Mouse (Mus musculus) heart, adult 2 months (tissue): ENCODE results near the gene Fasn. TPM values are rescaled to one million over a fixed set of nuclear protein-coding genes. Genes with fewer than 3 reads are reported as not detected.
A peak's percentile ranks its signal among the peaks of the same experiment; 100 is the strongest.

Source experiments
- DNase-seq, 2 experiments: peaks; one replicate each; pipeline ENCODE4 v3.0.0; 2021
- H3K27ac ChIP-seq: fragments of 200-600 bp; 2 replicates; pipeline ENCODE4 v1.8.1; 2022
- H3K27me3 ChIP-seq: fragments of 200-500 bp; 2 replicates; pipeline ENCODE4 v1.6.1; 2012; ENCODE audit warnings: mild to moderate bottlenecking, low read length, inconsistent platforms, mixed read lengths; ENCODE audit not compliant: control insufficient read depth, insufficient read depth
- H3K36me3 ChIP-seq: fragments of 200-500 bp; 2 replicates; pipeline ENCODE4 v1.6.1; 2012; ENCODE audit warnings: low read length, inconsistent platforms; ENCODE audit not compliant: control insufficient read depth, insufficient read depth
- H3K4me1 ChIP-seq: fragments of 200-500 bp; 2 replicates; pipeline ENCODE4 v1.6.1; 2011; ENCODE audit warnings: low read length; ENCODE audit not compliant: control insufficient read depth, insufficient read depth
- H3K4me3 ChIP-seq: fragments of 200-600 bp; 2 replicates; pipeline ENCODE4 v1.8.1; 2022
- H3K79me2 ChIP-seq: fragments of 200-500 bp; replicated peaks from 2 replicates; pipeline ENCODE4 v1.6.1; 2012; ENCODE audit warnings: mild to moderate bottlenecking, inconsistent platforms, low read length, moderate library complexity, mixed read lengths; ENCODE audit not compliant: control insufficient read depth, insufficient read depth
- H3K9ac ChIP-seq: fragments of 200-500 bp; 2 replicates; pipeline ENCODE4 v1.6.1; 2012; ENCODE audit warnings: low read depth, mild to moderate bottlenecking, control low read depth, inconsistent platforms, low read length, mixed read lengths
- CTCF ChIP-seq: fragments of 200-600 bp; IDR thresholded peaks from 2 replicates; pipeline ENCODE4 v1.8.1; 2022; ENCODE audit warnings: antibody characterized with exemption, mild to moderate bottlenecking, moderate library complexity
- EP300 ChIP-seq: fragments of 200-500 bp; IDR thresholded peaks from 2 replicates; pipeline ENCODE4 v1.6.1; 2011; ENCODE audit warnings: low read depth, low read length, control low read depth; ENCODE audit not compliant: insufficient read depth
- POLR2A ChIP-seq: fragments of 200-500 bp; IDR thresholded peaks from 2 replicates; pipeline ENCODE4 v1.6.1; 2011; ENCODE audit warnings: mild to moderate bottlenecking, low read depth, low read length, control low read depth; ENCODE audit not compliant: insufficient read depth
- WGBS: fragments of 180-500 bp; shearing (Covaris S2); methylation state at CpG from one replicate; pipeline ENCODE4 v1.1.7; 2018; 5-methylcytosine and 5-hydroxymethylcytosine counted together
- intact Hi-C: fragments of 180-260 bp; cut with DNase I; formaldehyde crosslinking; loops from one replicate; pipeline ENCODE4 v1.15.1; 2025
- polyA plus RNA-seq: library from polyadenylated mRNA; depleted of rRNA; stranded (reverse); fragments of >200 nt; gene quantifications from 2 replicates; pipeline ENCODE4 v1.2.3, GENCODE M21; 2012
- total RNA-seq, 2 experiments: library from RNA; stranded (reverse); gene quantifications; 2 replicates each; pipeline ENCODE4 v1.2.3; 2021

Fasn gene
- total and polyA plus RNA-seq, 3 experiments: 22.0 to 731 (median 32.1) TPM

- WGBS: 2% methylated on average over 40 of the region's 40 CpGs
- Histone ChIP-seq H3K9ac (peak overlapping the region; percentile 82), H3K79me2 (no peaks in the 10 kb centered on the region), H3K27me3 (no peaks in the 10 kb centered on the region), H3K4me1 (peaks cover 7% of the 10 kb centered on the region), H3K4me3 (peak overlapping the region; percentile 83), H3K36me3 (no peaks in the 10 kb centered on the region), H3K27ac (peak overlapping the region; percentile 65)
- TF ChIP-seq POLR2A (no peak), EP300 (no peak)
- DNase-seq: no peak
- intact Hi-C loops: loop anchor here (2.0 kb wide), 1 partner anchor 23 kb away; no protein-coding TSS in a partner anchor
These were observed 798 bp downstream of the Fasn start for GRCm38 (mm10) chr11:120823551-120823947.

GRCm38 (mm10) chr11:120822831-120823550, 1.4 kb downstream of the Fasn start:
- peak overlapping the region; percentile 82 for H3K9ac ChIP-seq
- DNase-seq: peak in 1 of 2 experiments; percentile 31
- no peaks in the 10 kb centered on the region for H3K27me3 ChIP-seq
- no peaks in the 10 kb centered on the region for H3K36me3 ChIP-seq
- peaks cover 7% of the 10 kb centered on the region for H3K4me1 ChIP-seq
- H3K27ac ChIP-seq: peak overlapping the region; percentile 65
- intact Hi-C loops: loop anchor here (2.0 kb wide), 1 partner anchor 22 kb away; no protein-coding TSS in a partner anchor
- H3K79me2 ChIP-seq: no peaks in the 10 kb centered on the region
- 15% methylated on average over 14 of the region's 14 CpGs for WGBS
- peak overlapping the region; percentile 83 for H3K4me3 ChIP-seq
- TF ChIP-seq EP300: no peak
- no peak for TF ChIP-seq CTCF
- no peak for TF ChIP-seq POLR2A

GRCm38 (mm10) chr11:120822321-120822720, 2.0 kb downstream of the Fasn start:
- peaks cover 7% of the 10 kb centered on the region for H3K4me1 ChIP-seq
- no peaks in the 10 kb centered on the region for H3K79me2 ChIP-seq
- no peak overlapping the region for H3K9ac ChIP-seq
- DNase-seq: no peak
- WGBS: 72% methylated on average over 4 of the region's 4 CpGs
- TF ChIP-seq EP300 (no peak), POLR2A (no peak), CTCF (no peak)
- intact Hi-C loops: loop anchor here (2.0 kb wide), 1 partner anchor 22 kb away; no protein-coding TSS in a partner anchor
- H3K4me3 ChIP-seq: no peak overlapping the region
- H3K36me3 ChIP-seq: no peaks in the 10 kb centered on the region
- no peaks in the 10 kb centered on the region for H3K27me3 ChIP-seq
- no peak overlapping the region for H3K27ac ChIP-seq

GRCm38 (mm10) chr11:120821076-120821922, 3.0 kb downstream of the Fasn start:
- Histone ChIP-seq H3K36me3 (no peaks in the 10 kb centered on the region), H3K79me2 (no peaks in the 10 kb centered on the region), H3K27me3 (no peaks in the 10 kb centered on the region), H3K9ac (no peak overlapping the region), H3K27ac (no peak overlapping the region), H3K4me3 (no peak overlapping the region), H3K4me1 (peaks cover 7% of the 10 kb centered on the region)
- DNase-seq: peak in 1 of 2 experiments; percentile 30
- intact Hi-C loops: no loop called here
- 74% methylated on average over 14 of the region's 14 CpGs for WGBS
- TF ChIP-seq EP300 (no peak), CTCF (no peak), POLR2A (no peak)

- Histone ChIP-seq H3K27ac (no peak overlapping the region), H3K79me2 (no peaks in the 10 kb centered on the region), H3K36me3 (no peaks in the 10 kb centered on the region), H3K4me3 (no peak overlapping the region), H3K27me3 (no peaks in the 10 kb centered on the region), H3K9ac (no peak overlapping the region), H3K4me1 (peaks cover 7% of the 10 kb centered on the region)
- no peak for TF ChIP-seq POLR2A
- 92% methylated on average over 14 of the region's 14 CpGs for WGBS
- no peak for DNase-seq
- intact Hi-C loops: no loop called here
These were observed 3.8 kb downstream of the Fasn start for GRCm38 (mm10) chr11:120820546-120820945.

- 95% methylated on average over 6 of the region's 6 CpGs for WGBS
- TF ChIP-seq POLR2A: no peak
- TF ChIP-seq CTCF: no peak
- TF ChIP-seq EP300: no peak
- intact Hi-C loops: no loop called here
- DNase-seq: no peak
- Histone ChIP-seq H3K27ac (no peak overlapping the region), H3K27me3 (no peaks in the 10 kb centered on the region), H3K36me3 (no peaks in the 10 kb centered on the region), H3K4me3 (no peak overlapping the region), H3K4me1 (peaks cover 5% of the 10 kb centered on the region), H3K9ac (no peak overlapping the region), H3K79me2 (no peaks in the 10 kb centered on the region)
These were observed 4.8 kb downstream of the Fasn start for GRCm38 (mm10) chr11:120819556-120819955.
